Mouse (Mus musculus): ENCODE measurements around the gene Bdh1. TPM values are rescaled to one million over a fixed set of nuclear protein-coding genes. Genes with fewer than 3 reads are reported as not detected.
A peak's percentile ranks its signal among the peaks of the same experiment; 100 is the strongest.

Gene Bdh1
- polyA plus RNA-seq, 1 experiment from 2014 or later = 115 TPM

- Histone ChIP-seq H3K4me2 (replicated peaks; ENCODE audit: low read depth) (no peak overlapping the region), H3K9ac (ENCODE audit: low read length) (no peak overlapping the region), H3K36me3 (ENCODE audit: control insufficient read depth, insufficient read depth, low read length) (no peaks in the 10 kb centered on the region), H3K4me1 (replicated peaks; ENCODE audit: control insufficient read depth, insufficient read depth) (no peaks in the 10 kb centered on the region), H3K27ac (replicated peaks) (no peak overlapping the region), H3K27me3 (ENCODE audit: control insufficient read depth, insufficient read depth, low read length) (no peaks in the 10 kb centered on the region), H3K4me3 (ENCODE audit: low read depth, low read length) (no peak overlapping the region), H3K9me3 (ENCODE audit: control insufficient read depth, low read length) (no peaks in the 10 kb centered on the region)
- TF ChIP-seq EP300 (optimal IDR thresholded peaks at IDR 0.05) (no peak), CTCF (IDR thresholded peaks at IDR 0.05; ENCODE audit: low read depth) (no peak)
- ATAC-seq (ENCODE audit: low FRiP score, low TSS enrichment) (no peak), DNase-seq (ENCODE audit: low spot score) (no peak)
- 82% methylated on average over 4 of the region's 4 CpGs for WGBS
These were observed 2.5 kb downstream of the Bdh1 start for GRCm38 (mm10) chr16:31424416-31425187.

- H3K4me3 ChIP-seq (ENCODE audit: low read depth, low read length) = no peak overlapping the region
- no peaks in the 10 kb centered on the region for H3K9me3 ChIP-seq (ENCODE audit: control insufficient read depth, low read length)
- TF ChIP-seq CTCF (IDR thresholded peaks at IDR 0.05; ENCODE audit: low read depth) (peak; percentile 91), EP300 (optimal IDR thresholded peaks at IDR 0.05) (no peak)
- H3K27ac ChIP-seq (replicated peaks) = no peak overlapping the region
- ATAC-seq (ENCODE audit: low FRiP score, low TSS enrichment) = no peak
- 0 out of 2 replicates have a peak, but pooled peaks cover 2% of the 10 kb centered on the region for H3K4me1 ChIP-seq (replicated peaks; ENCODE audit: control insufficient read depth, insufficient read depth)
- WGBS = 2% methylated on average over 4 of the region's 4 CpGs
- H3K27me3 ChIP-seq (ENCODE audit: control insufficient read depth, insufficient read depth, low read length) = no peaks in the 10 kb centered on the region
- H3K36me3 ChIP-seq (ENCODE audit: control insufficient read depth, insufficient read depth, low read length) = no peaks in the 10 kb centered on the region
- H3K4me2 ChIP-seq (replicated peaks; ENCODE audit: low read depth) = no peak overlapping the region
- peak; percentile 77 for DNase-seq (ENCODE audit: low spot score)
- no peak overlapping the region for H3K9ac ChIP-seq (ENCODE audit: low read length)
These were observed 3.4 kb downstream of the Bdh1 start for GRCm38 (mm10) chr16:31425508-31425907.

- Histone ChIP-seq H3K9me3 (ENCODE audit: control insufficient read depth, low read length) (no peaks in the 10 kb centered on the region), H3K4me3 (ENCODE audit: low read depth, low read length) (no peak overlapping the region), H3K9ac (ENCODE audit: low read length) (no peak overlapping the region), H3K27me3 (ENCODE audit: control insufficient read depth, insufficient read depth, low read length) (no peaks in the 10 kb centered on the region), H3K4me2 (replicated peaks; ENCODE audit: low read depth) (no peak overlapping the region), H3K4me1 (replicated peaks; ENCODE audit: control insufficient read depth, insufficient read depth) (0 out of 2 replicates have a peak, but pooled peaks cover 2% of the 10 kb centered on the region), H3K27ac (replicated peaks) (no peak overlapping the region), H3K36me3 (ENCODE audit: control insufficient read depth, insufficient read depth, low read length) (no peaks in the 10 kb centered on the region)
- ATAC-seq (ENCODE audit: low FRiP score, low TSS enrichment) = no peak
- WGBS = 88% methylated on average over 6 of the region's 6 CpGs
- DNase-seq (ENCODE audit: low spot score) = no peak
- TF ChIP-seq EP300 (optimal IDR thresholded peaks at IDR 0.05) (no peak), CTCF (IDR thresholded peaks at IDR 0.05; ENCODE audit: low read depth) (no peak)
These were observed 4.5 kb downstream of the Bdh1 start for GRCm38 (mm10) chr16:31426496-31427126.

GRCm38 (mm10) chr16:31428335-31428674 is 6.2 kb downstream of the Bdh1 start:
- no peak for ATAC-seq (ENCODE audit: low FRiP score, low TSS enrichment)

GRCm38 (mm10) chr16:31428675-31429470 is 6.8 kb downstream of the Bdh1 start:
- H3K9ac ChIP-seq (ENCODE audit: low read length) = peak overlapping the region; percentile 75
- H3K4me3 ChIP-seq (ENCODE audit: low read depth, low read length) = peak overlapping the region; percentile 61
- no peaks in the 10 kb centered on the region for H3K27me3 ChIP-seq (ENCODE audit: control insufficient read depth, insufficient read depth, low read length)
- 0% methylated on average over 65 of the region's 65 CpGs for WGBS
- DNase-seq (ENCODE audit: low spot score) = peak; percentile 79
- no peak for TF ChIP-seq EP300 (optimal IDR thresholded peaks at IDR 0.05)
- TF ChIP-seq CTCF (IDR thresholded peaks at IDR 0.05; ENCODE audit: low read depth) = peak; percentile 39
- no peaks in the 10 kb centered on the region for H3K9me3 ChIP-seq (ENCODE audit: control insufficient read depth, low read length)
- peak; percentile 73 for ATAC-seq (ENCODE audit: low FRiP score, low TSS enrichment)
- H3K4me2 ChIP-seq (replicated peaks; ENCODE audit: low read depth) = peak overlapping the region; percentile 95
- peaks cover 2% of the 10 kb centered on the region; the same call in 1 of the 2 replicates for H3K4me1 ChIP-seq (replicated peaks; ENCODE audit: control insufficient read depth, insufficient read depth)
- H3K27ac ChIP-seq (replicated peaks) = peak overlapping the region; percentile 87
- no peaks in the 10 kb centered on the region for H3K36me3 ChIP-seq (ENCODE audit: control insufficient read depth, insufficient read depth, low read length)

More at GRCm38 (mm10) chr16:31428335-31428674, 6.2 kb downstream of the Bdh1 start:
- Histone ChIP-seq H3K27me3 (ENCODE audit: control insufficient read depth, insufficient read depth, low read length) (no peaks in the 10 kb centered on the region), H3K4me2 (replicated peaks; ENCODE audit: low read depth) (peak overlapping the region; percentile 95), H3K9ac (ENCODE audit: low read length) (peak overlapping the region; percentile 75), H3K27ac (replicated peaks) (peak overlapping the region; percentile 87; the same call in 1 of the 2 replicates), H3K36me3 (ENCODE audit: control insufficient read depth, insufficient read depth, low read length) (no peaks in the 10 kb centered on the region), H3K4me3 (ENCODE audit: low read depth, low read length) (peak overlapping the region; percentile 61), H3K4me1 (replicated peaks; ENCODE audit: control insufficient read depth, insufficient read depth) (peaks cover 2% of the 10 kb centered on the region; the same call in 1 of the 2 replicates), H3K9me3 (ENCODE audit: control insufficient read depth, low read length) (no peaks in the 10 kb centered on the region)
- 3% methylated on average over 11 of the region's 11 CpGs for WGBS
- TF ChIP-seq CTCF (IDR thresholded peaks at IDR 0.05; ENCODE audit: low read depth) (no peak), EP300 (optimal IDR thresholded peaks at IDR 0.05) (no peak)
- DNase-seq (ENCODE audit: low spot score) = no peak
